Mouse (Mus musculus): ENCODE data around the gene Adamts18.
"Not testable (repeated sequence)": the region's sequence is repeated elsewhere in the genome, so short reads cannot be mapped to it uniquely, and the experiment has no call there.

Adamts18 gene

GRCm38 (mm10) chr8:113837570-113837915, 11.0 kb downstream of the Adamts18 start:
- no peak for DNase-seq

GRCm38 (mm10) chr8:113836892-113837569, 11.5 kb downstream of the Adamts18 start:
- no peak for DNase-seq

DNA sequence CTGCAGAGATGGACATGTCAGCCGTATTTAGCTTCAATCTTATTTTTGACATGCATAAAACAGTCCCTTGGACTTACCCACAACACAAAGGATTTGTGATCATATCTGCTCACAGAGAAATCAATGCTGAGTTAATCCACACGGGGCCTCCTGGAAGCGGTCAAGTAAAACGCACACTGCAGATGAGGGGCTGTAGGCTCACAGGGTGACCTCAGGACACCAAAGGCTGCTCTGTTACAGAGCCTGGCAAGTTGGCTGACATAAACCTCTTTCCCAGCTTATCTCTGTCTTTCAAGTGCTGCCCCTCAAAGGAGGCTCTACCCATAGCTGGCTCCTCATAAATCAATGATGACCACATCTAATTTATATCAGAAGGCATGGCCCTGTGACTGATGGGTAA, 14.9 kb downstream of the Adamts18 start:
- no peak for DNase-seq

- no peak for DNase-seq
These were observed 21.3 kb downstream of the Adamts18 start for GRCm38 (mm10) chr8:113827270-113827669.

GRCm38 (mm10) chr8:113820983-113821587, 27.5 kb downstream of the Adamts18 start:
- DNase-seq, result no peak

GRCm38 (mm10) chr8:113813966-113814365, 34.6 kb downstream of the Adamts18 start:
- DNase-seq, result no peak

DNA sequence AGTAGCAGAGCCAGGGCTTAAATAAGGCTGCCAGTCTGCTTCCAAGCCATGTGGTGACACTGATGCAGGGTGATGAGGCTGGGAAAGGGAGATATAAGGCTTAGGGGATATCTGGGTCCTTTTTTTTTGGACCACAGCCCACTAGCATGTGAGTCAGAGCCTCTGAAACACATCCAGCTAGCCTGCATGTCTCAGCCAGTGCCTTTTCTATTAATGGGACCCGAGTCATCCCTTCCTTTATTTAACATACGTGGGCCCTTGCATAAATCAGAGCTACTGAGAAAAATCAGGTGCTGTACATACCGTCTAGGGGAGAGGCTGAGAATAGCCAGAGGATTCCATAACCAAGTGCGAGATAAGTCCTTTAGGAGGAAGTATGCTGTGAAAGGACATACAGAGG, 37.0 kb downstream of the Adamts18 start:
- DNase-seq, result no peak

- no peak for DNase-seq
These were observed 38.6 kb downstream of the Adamts18 start for GRCm38 (mm10) chr8:113809929-113810328.

- DNase-seq, result no peak
These were observed 44.5 kb downstream of the Adamts18 start for GRCm38 (mm10) chr8:113803830-113804611.

- DNase-seq, result no peak
These were observed 47.0 kb downstream of the Adamts18 start for GRCm38 (mm10) chr8:113801551-113801950.

DNA sequence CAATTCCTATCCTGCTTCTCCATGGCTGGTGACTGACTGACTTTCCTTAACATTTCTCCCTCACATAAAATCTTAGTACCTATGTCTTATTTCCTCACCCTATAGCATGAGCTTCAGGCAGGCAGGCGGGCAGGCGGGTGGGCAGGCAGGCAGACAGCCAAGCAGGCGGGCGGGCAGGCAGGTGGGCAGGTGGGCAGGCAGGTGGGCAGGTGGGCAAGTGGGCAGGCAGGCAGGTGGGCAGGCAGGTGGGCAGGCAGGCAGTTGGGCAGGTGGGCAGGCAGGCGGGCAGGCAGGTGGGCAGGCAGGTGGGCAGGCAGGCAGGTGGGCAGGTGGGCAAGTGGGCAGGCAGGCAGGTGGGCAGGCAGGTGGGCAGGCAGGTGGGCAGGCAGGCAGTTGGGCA, 48.0 kb downstream of the Adamts18 start:
- not testable (repeated sequence) for DNase-seq

DNA sequence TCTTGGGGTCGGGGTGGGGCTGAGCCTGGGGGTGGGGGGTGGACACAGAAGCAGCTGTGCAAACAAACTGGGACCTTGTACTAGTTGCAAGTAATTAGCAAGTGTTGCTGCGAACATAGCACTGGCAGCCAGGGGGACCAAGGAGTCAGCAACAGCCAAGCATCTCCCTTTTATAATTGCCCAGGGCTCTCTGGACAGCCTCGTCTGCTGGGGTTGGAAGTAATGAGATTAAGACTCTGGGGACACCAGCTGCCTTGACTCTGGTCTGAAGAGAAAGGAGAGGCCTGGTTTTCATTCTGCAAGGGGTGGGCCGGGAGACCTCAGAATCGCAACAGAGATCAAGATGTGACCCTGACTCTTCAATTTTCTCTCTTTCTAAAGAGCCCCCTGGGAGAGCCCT, 49.0 kb downstream of the Adamts18 start:
- no peak for DNase-seq

DNA sequence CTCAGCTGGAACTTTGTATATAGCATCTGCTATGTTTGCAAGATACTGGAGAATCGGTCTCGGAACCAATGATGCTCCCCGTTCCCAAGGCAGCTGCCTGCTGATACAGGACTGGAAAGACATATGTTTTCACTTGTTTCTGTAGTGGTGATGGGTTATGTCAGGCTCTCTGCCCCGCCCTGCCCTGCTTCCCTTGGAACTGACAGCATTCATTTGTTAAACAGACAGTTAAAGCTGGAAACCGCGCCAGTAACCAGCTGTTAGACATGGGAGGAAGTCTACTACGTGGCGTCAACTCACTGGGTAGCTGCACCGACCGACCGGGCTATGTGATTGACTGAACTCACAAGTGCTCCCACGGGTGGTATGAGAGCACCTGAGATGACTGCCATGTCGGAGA, 56.7 kb downstream of the Adamts18 start:
- no peak for DNase-seq

GRCm38 (mm10) chr8:113791061-113791460, 57.5 kb downstream of the Adamts18 start:
- DNase-seq, result no peak

DNA sequence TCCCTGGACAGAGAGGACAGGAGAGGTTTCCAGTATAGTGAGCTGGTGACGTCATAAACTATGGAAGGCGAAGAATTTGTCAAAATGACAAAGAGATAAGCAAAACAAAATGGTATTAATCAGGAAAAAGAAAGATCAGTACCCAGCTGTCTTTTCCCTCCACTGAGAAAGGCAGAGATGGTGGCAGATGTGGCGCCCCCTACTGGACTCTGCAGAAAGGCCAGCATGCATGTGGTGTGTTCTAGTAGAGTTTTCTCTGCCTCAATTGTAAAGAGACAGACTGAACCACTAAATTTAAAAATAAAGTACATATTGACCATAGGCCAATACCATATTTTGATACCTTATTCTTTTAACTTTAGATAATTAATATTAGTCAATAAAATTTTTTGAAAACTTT, 64.8 kb downstream of the Adamts18 start:
- DNase-seq, result no peak

DNA sequence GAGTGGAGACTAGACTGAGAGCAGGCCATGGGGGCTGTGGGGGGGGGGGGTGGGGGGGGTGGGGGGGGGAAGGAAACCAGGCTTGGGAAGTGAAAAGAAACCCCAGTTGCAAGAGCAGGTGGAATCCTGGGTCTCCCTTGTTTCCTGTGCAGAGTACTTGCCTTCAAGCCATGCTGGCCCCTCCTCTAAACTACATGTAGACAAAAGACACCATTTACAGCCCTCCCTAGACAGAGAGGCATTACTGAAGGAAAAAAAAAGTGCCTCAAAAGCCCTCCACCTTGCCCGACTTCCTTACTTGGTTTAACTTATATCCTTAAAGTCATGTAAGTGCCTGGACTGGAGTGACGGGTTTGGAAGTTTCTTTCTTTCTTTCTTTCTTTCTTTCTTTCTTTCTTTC, 67.0 kb downstream of the Adamts18 start:
- DNase-seq, result no peak

DNA sequence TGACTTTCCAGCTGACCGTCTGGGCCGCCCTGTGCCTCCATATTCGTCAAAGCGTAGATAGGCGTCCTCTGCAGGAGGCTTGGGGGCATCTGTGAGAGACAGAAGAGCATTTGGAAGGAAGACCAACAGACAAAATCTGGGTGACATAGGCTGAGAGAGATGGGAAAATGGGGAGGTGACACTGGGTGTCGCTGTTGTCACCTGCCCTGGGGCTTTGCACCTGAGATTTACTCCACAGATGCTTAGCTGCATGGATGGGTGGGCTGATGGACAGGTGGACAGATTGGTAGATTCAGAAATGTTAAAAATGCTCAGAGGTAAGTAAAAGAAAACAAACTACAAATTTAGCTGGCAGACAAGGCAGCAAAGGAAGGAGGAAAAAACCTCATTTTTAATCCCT, 73.2 kb downstream of the Adamts18 start:
- DNase-seq, result no peak

DNA sequence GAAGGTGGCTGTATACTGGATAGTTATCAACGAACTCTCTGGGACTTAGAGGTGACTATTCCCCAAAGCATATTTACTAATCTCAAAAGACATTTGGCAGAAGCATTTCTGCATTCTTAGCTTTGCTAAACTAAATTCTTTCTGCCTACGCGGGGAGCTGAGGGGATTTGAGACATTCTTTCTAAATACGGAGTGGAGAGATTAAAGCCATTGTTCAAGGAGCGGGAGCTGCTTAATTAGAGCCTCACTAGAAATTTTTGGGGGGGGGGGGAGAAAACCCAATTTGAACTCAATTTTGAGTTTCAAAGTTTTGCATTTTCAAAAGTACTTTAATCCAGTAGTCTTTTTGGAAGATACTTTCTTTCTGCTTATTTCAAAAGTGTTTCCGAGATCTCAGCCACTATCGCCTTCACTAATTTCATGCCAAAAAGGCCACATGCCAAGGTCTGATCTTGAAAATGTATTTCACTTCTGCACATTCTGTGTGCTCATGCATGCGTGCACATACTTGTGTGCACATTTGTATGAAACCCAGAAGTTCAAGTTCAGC, 79.6 kb downstream of the Adamts18 start:
- no peak for DNase-seq

- DNase-seq, result no peak
These were observed 83.4 kb downstream of the Adamts18 start for GRCm38 (mm10) chr8:113765121-113765520.

- DNase-seq, result no peak
These were observed 84.8 kb downstream of the Adamts18 start for GRCm38 (mm10) chr8:113763592-113764355.

GRCm38 (mm10) chr8:113762101-113762500, 86.4 kb downstream of the Adamts18 start:
- no peak for DNase-seq

DNA sequence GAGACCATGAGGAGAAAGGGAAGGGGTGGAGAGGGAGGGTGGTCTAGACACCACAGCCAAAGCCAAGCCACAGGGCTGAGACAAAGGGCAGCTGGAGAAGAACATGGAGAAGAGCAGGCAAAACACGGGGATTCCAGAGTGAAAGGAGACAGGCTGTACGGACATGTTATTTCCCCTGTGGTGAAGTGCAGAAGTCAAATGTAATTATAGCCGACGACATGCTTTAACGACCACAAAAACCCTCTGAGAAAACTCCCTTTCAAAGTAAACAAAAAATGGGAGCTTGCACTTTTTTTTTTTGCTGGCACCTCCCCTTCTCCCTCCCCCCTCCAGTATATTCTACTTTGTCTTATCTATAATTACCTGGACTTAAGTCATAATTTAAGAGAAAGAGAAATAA, 92.7 kb downstream of the Adamts18 start:
- no peak for DNase-seq

DNA sequence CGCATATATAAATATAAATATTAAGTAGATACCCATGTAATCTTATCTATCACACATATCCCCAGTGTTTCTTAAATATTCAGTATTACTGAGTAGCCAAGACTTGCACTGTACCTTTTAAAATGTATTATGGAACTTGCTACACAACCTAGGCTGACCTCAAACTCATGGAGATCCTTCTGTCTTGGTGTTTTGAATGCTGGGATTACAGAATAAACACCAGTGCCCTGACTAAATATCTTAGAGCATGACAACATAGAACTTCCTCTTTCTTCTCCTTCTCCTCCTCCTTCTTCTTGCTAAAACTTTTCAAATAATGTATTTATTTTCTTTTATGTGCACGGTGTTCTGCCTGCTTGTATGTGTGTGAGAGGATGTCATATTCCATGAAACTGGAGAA, 95.4 kb downstream of the Adamts18 start:
- DNase-seq, result no peak

Data from thymus, adult 18-20 months (tissue).